Mouse (Mus musculus) heart, adult 11 months (tissue): Measurements from ENCODE around the gene Met.

Experiments
- DNase-seq: peaks from one replicate; pipeline ENCODE4 v3.0.0; 2022

Met gene

GRCm38 (mm10) chr6:17463434-17464280 lies at the start of gene Met:
Gene Met, plus strand, starts transcription at chr6:17463800.
- DNase-seq: peak; percentile 91

- DNase-seq: no peak
Observed at GRCm38 (mm10) chr6:17418226-17418625, 45.4 kb upstream of the Met start.

- DNase-seq: peak; percentile 28
Observed at GRCm38 (mm10) chr6:17422432-17422831, 41.2 kb upstream of the Met start.

- no peak for DNase-seq
Observed at GRCm38 (mm10) chr6:17429041-17429440, 34.6 kb upstream of the Met start.

- DNase-seq: no peak
Observed at GRCm38 (mm10) chr6:17429611-17430010, 34.0 kb upstream of the Met start.

GRCm38 (mm10) chr6:17443311-17443710 lies 20.3 kb upstream of the Met start:
- DNase-seq: no peak

- DNase-seq: no peak
Observed at GRCm38 (mm10) chr6:17451305-17451704, 12.3 kb upstream of the Met start.

GRCm38 (mm10) chr6:17455116-17455515 lies 8.5 kb upstream of the Met start:
- no peak for DNase-seq

- no peak for DNase-seq
Observed at GRCm38 (mm10) chr6:17459561-17459960, 4.0 kb upstream of the Met start.

- no peak for DNase-seq
Observed at GRCm38 (mm10) chr6:17461435-17461834, 2.2 kb upstream of the Met start.

- DNase-seq: no peak
Observed at GRCm38 (mm10) chr6:17464281-17465025, 853 bp downstream of the Met start.

GRCm38 (mm10) chr6:17466526-17466925 lies 2.9 kb downstream of the Met start:
- no peak for DNase-seq

GRCm38 (mm10) chr6:17468993-17469392 lies 5.4 kb downstream of the Met start:
- no peak for DNase-seq

GRCm38 (mm10) chr6:17473128-17473527 lies 9.5 kb downstream of the Met start:
- no peak for DNase-seq

- no peak for DNase-seq
Observed at GRCm38 (mm10) chr6:17477823-17478222, 14.2 kb downstream of the Met start.

- no peak for DNase-seq
Observed at GRCm38 (mm10) chr6:17478252-17478651, 14.7 kb downstream of the Met start.

- no peak for DNase-seq
Observed at GRCm38 (mm10) chr6:17478838-17479570, 15.4 kb downstream of the Met start.

GRCm38 (mm10) chr6:17481068-17481467 lies 17.5 kb downstream of the Met start:
- DNase-seq: no peak

- DNase-seq: no peak
Observed at GRCm38 (mm10) chr6:17485244-17485643, 21.6 kb downstream of the Met start.

- DNase-seq: no peak
Observed at GRCm38 (mm10) chr6:17485782-17486181, 22.2 kb downstream of the Met start.

- no peak for DNase-seq
Observed at GRCm38 (mm10) chr6:17488291-17488817, 24.8 kb downstream of the Met start.

- no peak for DNase-seq
Observed at GRCm38 (mm10) chr6:17490786-17491185, 27.2 kb downstream of the Met start.

- no peak for DNase-seq
Observed at GRCm38 (mm10) chr6:17491502-17491901, 27.9 kb downstream of the Met start.
